Mouse (Mus musculus): ENCODE data around the gene Rab3d. TPM values are rescaled to one million over a fixed set of nuclear protein-coding genes. Genes with fewer than 3 reads are reported as not detected.

Rab3d gene
- polyA plus RNA-seq, 1 experiment from 2014 or later: 16.6 TPM

- Histone ChIP-seq H3K9ac (no peak overlapping the region), H3K4me2 (no peak overlapping the region), H3K9me3 (peaks cover 5% of the 10 kb centered on the region), H3K36me3 (no peaks in the 10 kb centered on the region), H3K27me3 (no peaks in the 10 kb centered on the region), H3K4me1 (no peaks in the 10 kb centered on the region), H3K4me3 (no peak overlapping the region), H3K27ac (no peak overlapping the region)
- WGBS: 39% methylated on average over 6 of the region's 6 CpGs
- no peak for ATAC-seq (ENCODE audit: insufficient number of reproducible peaks, insufficient read depth, low FRiP score, low TSS enrichment, low read depth)
Observed at GRCm38 (mm10) chr9:21858084-21858483, 59.9 kb downstream of the Rab3d start.

DNA sequence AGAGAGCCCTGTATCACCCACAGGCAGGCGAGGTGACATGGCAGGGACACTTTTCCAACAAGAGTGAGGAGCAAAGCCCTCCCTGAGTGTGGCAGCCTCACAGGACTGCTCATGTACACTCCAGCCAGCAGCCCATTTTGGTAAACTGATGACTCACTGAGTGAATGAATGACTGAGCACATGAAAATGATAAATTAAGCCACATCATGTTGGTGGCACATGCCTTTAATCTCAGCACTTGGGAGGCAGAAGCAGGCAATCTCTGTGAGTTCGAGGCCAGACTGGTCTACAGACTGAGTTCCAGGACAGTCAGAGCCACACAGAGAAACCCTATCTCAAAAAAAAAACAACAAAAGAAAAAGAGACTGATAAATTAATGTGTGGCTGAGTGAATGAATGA, 60.5 kb downstream of the Rab3d start:
- peaks cover 5% of the 10 kb centered on the region for H3K9me3 ChIP-seq
- no peaks in the 10 kb centered on the region for H3K36me3 ChIP-seq
- H3K4me2 ChIP-seq: no peak overlapping the region
- no peak overlapping the region for H3K4me3 ChIP-seq
- WGBS: 68% methylated on average over 2 of the region's 2 CpGs
- H3K4me1 ChIP-seq: no peaks in the 10 kb centered on the region
- ATAC-seq (ENCODE audit: insufficient number of reproducible peaks, insufficient read depth, low FRiP score, low TSS enrichment, low read depth): no peak
- H3K9ac ChIP-seq: no peak overlapping the region
- no peaks in the 10 kb centered on the region for H3K27me3 ChIP-seq
- H3K27ac ChIP-seq: peak overlapping the region; percentile 16; the same call in 1 of the 2 replicates

Other genes with a start within 250 kb of the Rab3d start
- gene Ldlr, start 194.7 kb downstream of the Rab3d start, polyA plus RNA-seq (2015; fragmentation: Nextera tagmentation; extraction: Ambion mirVana): 31.2 and 37.3 TPM in 2 replicates
- 105 and 111 TPM in 2 replicates for gene Spc24, start 157.9 kb downstream of the Rab3d start, polyA plus RNA-seq (2015; fragmentation: Nextera tagmentation; extraction: Ambion mirVana)
- 20.8 and 22.6 TPM in 2 replicates for gene Kank2, start 119.4 kb downstream of the Rab3d start, polyA plus RNA-seq (2015; fragmentation: Nextera tagmentation; extraction: Ambion mirVana)
- 0.74 and 1.1 TPM in 2 replicates for gene Angptl8, start 82.7 kb downstream of the Rab3d start, polyA plus RNA-seq (2015; fragmentation: Nextera tagmentation; extraction: Ambion mirVana)
- 27.4 and 29.2 TPM in 2 replicates for gene Dock6, start 65.6 kb downstream of the Rab3d start, polyA plus RNA-seq (2015; fragmentation: Nextera tagmentation; extraction: Ambion mirVana)
- 4.1 and 4.3 TPM in 2 replicates for gene Ccdc159, start 9.3 kb upstream of the Rab3d start, polyA plus RNA-seq (2015; fragmentation: Nextera tagmentation; extraction: Ambion mirVana)
- gene Tmem205, start 9.4 kb upstream of the Rab3d start, polyA plus RNA-seq (2015; fragmentation: Nextera tagmentation; extraction: Ambion mirVana): 44.5 and 46.7 TPM in 2 replicates
- 12.7 and 14.5 TPM in 2 replicates for gene Plppr2, start 18.8 kb upstream of the Rab3d start, polyA plus RNA-seq (2015; fragmentation: Nextera tagmentation; extraction: Ambion mirVana)
- 5.2 and 7.3 TPM in 2 replicates for gene Swsap1, start 37.6 kb upstream of the Rab3d start, polyA plus RNA-seq (2015; fragmentation: Nextera tagmentation; extraction: Ambion mirVana)
- 8.5 and 9.3 TPM in 2 replicates for gene Epor, start 45.3 kb upstream of the Rab3d start, polyA plus RNA-seq (2015; fragmentation: Nextera tagmentation; extraction: Ambion mirVana)
- 0.59 and 0.94 TPM in 2 replicates for gene Rgl3, start 71.3 kb upstream of the Rab3d start, polyA plus RNA-seq (2015; fragmentation: Nextera tagmentation; extraction: Ambion mirVana)
- 1.2 and 1.8 TPM in 2 replicates for gene Ccdc151, start 84.4 kb upstream of the Rab3d start, polyA plus RNA-seq (2015; fragmentation: Nextera tagmentation; extraction: Ambion mirVana)
- 120 and 125 TPM in 2 replicates for gene Prkcsh, start 84.6 kb upstream of the Rab3d start, polyA plus RNA-seq (2015; fragmentation: Nextera tagmentation; extraction: Ambion mirVana)
- 2.5 and 3.0 TPM in 2 replicates for gene Elavl3, start 133.8 kb upstream of the Rab3d start, polyA plus RNA-seq (2015; fragmentation: Nextera tagmentation; extraction: Ambion mirVana)
- not detected in 2 replicates for gene Gm49318, start 153.1 kb upstream of the Rab3d start, polyA plus RNA-seq (2015; fragmentation: Nextera tagmentation; extraction: Ambion mirVana)
- 13.0 and 13.6 TPM in 2 replicates for gene Zfp653, start 153.2 kb upstream of the Rab3d start, polyA plus RNA-seq (2015; fragmentation: Nextera tagmentation; extraction: Ambion mirVana)
- 35.5 and 40.9 TPM in 2 replicates for gene Ecsit, start 167.2 kb upstream of the Rab3d start, polyA plus RNA-seq (2015; fragmentation: Nextera tagmentation; extraction: Ambion mirVana)
- gene Cnn1, start 181.0 kb upstream of the Rab3d start, polyA plus RNA-seq (2015; fragmentation: Nextera tagmentation; extraction: Ambion mirVana): 0.76 and 3.6 TPM in 2 replicates
- gene Elof1, start 199.0 kb upstream of the Rab3d start, polyA plus RNA-seq (2015; fragmentation: Nextera tagmentation; extraction: Ambion mirVana): 175 and 194 TPM in 2 replicates
- gene Acp5, start 217.5 kb upstream of the Rab3d start, polyA plus RNA-seq (2015; fragmentation: Nextera tagmentation; extraction: Ambion mirVana): 9.2 and 10.7 TPM in 2 replicates
- 71.9 and 75.9 TPM in 2 replicates for gene Pigyl, start 238.7 kb upstream of the Rab3d start, polyA plus RNA-seq (2015; fragmentation: Nextera tagmentation; extraction: Ambion mirVana)

Data from embryonic facial prominence, embryonic 13.5 days (tissue).